Comparison of ENCODE assay signal across 15 mouse cellular contexts in the genomic region with DNA sequence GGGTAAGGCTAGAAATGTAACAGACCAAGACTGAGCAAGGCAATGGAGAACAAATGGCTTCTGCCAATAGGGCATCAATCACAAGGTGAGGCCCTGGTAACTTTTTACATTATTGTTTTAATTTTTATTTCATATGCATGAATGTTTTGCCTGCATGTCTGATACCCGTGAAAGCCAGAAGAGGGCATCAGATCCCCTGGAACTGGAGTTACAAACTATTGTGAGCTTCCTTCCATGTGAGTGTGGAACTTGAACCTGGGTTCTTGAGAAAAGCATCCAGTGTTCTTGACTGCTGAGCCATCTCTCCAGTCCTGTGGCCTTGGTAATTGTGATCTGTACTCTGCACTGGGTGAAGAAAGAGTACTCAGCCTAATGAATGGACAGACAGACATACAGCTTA.
A peak's percentile ranks its signal among the peaks of the same experiment; 100 is the strongest.
DNase-seq lines count a peak whose midpoint lies in the region; ATAC-seq and TF ChIP-seq lines count a peak whose summit lies in the region.
"Had no signal": no experiment of that assay in that cellular context is flagged by ENCODE, and none has a peak within 500 bp of the region (broad histone marks: within the 10 kb centered on the region; RNA-seq: fewer than 3 reads in every experiment).

No protein-coding gene starts in this region.

- no peak overlapping the region for H3K4me3 ChIP-seq in hindbrain, embryonic 16.5 days (ENCODE audit: low read length)
- no peak overlapping the region for H3K4me3 ChIP-seq in hindbrain, embryonic 10.5 days
- no peak overlapping the region for H3K4me3 ChIP-seq in midbrain, postnatal 0 days (ENCODE audit: low read depth, low read length)
- no peak overlapping the region for H3K4me3 ChIP-seq in midbrain, embryonic 16.5 days (ENCODE audit: low read depth, low read length)
- H3K4me3 ChIP-seq in cortical plate, adult 2 months (ENCODE audit: insufficient read depth, low read length) = no peak overlapping the region
- H3K4me3 ChIP-seq: limb, embryonic 12.5 days; neural tube, embryonic 15.5 days had no signal

- no peak for TF ChIP-seq POLR2A in cortical plate, adult 2 months (IDR thresholded peaks at IDR 0.05; ENCODE audit: extremely low read depth, insufficient read depth, low read length)

- no peak overlapping the region for H3K27ac ChIP-seq in hindbrain, embryonic 16.5 days (ENCODE audit: low read depth, low read length)
- H3K27ac ChIP-seq in hindbrain, embryonic 10.5 days = no peak overlapping the region
- H3K27ac ChIP-seq in midbrain, postnatal 0 days (ENCODE audit: low read depth, low read length) = no peak overlapping the region
- H3K27ac ChIP-seq in midbrain, embryonic 16.5 days (ENCODE audit: low read length) = no peak overlapping the region
- no peak overlapping the region for H3K27ac ChIP-seq in cortical plate, adult 2 months (ENCODE audit: insufficient read depth, low read length)
- H3K27ac ChIP-seq: limb, embryonic 12.5 days; neural tube, embryonic 15.5 days had no signal

- H3K9ac ChIP-seq in hindbrain, embryonic 16.5 days (ENCODE audit: low read depth, low read length) = no peak overlapping the region
- H3K9ac ChIP-seq in midbrain, postnatal 0 days (replicated peaks; ENCODE audit: low read length, poor library complexity, severe bottlenecking) = no peak overlapping the region
- no peak overlapping the region for H3K9ac ChIP-seq in midbrain, embryonic 16.5 days (ENCODE audit: low read depth, low read length)
- H3K9ac ChIP-seq: limb, embryonic 12.5 days; neural tube, embryonic 15.5 days had no signal

- TF ChIP-seq CTCF in midbrain, postnatal 0 days (IDR thresholded peaks at IDR 0.05) = peak; percentile 73
- TF ChIP-seq CTCF in cortical plate, adult 2 months (IDR thresholded peaks at IDR 0.05; ENCODE audit: extremely low read depth, insufficient read depth, low read length) = peak; percentile 48; the same call in 1 of the 2 replicates

- H3K4me1 ChIP-seq in hindbrain, embryonic 16.5 days (ENCODE audit: control insufficient read depth, insufficient read depth, low read depth, low read length) = peaks cover 2% of the 10 kb centered on the region; the same call in 1 of the 2 replicates
- no peaks in the 10 kb centered on the region for H3K4me1 ChIP-seq in hindbrain, embryonic 10.5 days (replicated peaks)
- H3K4me1 ChIP-seq in midbrain, postnatal 0 days (ENCODE audit: insufficient read depth, low read length) = peaks cover 4% of the 10 kb centered on the region; the same call in 1 of the 2 replicates
- H3K4me1 ChIP-seq in midbrain, embryonic 16.5 days (ENCODE audit: control insufficient read depth, insufficient read depth, low read length) = peaks cover 20% of the 10 kb centered on the region
- H3K4me1 ChIP-seq in cortical plate, adult 2 months (ENCODE audit: control insufficient read depth, insufficient read depth, low read length) = peaks cover 6% of the 10 kb centered on the region
- H3K4me1 ChIP-seq: limb, embryonic 12.5 days had no signal

- DNase-seq in cerebellum, adult 9-10 months = peak; percentile 56
- DNase-seq in cerebellum, postnatal 4 days (ENCODE audit: low spot score in 2 of 2) = no peak
- DNase-seq in hindbrain, embryonic 10.5 days (ENCODE audit: low spot score) = no peak
- DNase-seq in midbrain, postnatal 0 days (ENCODE audit: low spot score) = peak; percentile 31
- DNase-seq in lung, postnatal 4 days = no peak
- DNase-seq: heart, postnatal 14 days; kidney, postnatal 14 days; thymus, adult 2 months had no signal

- H3K27me3 ChIP-seq in hindbrain, embryonic 16.5 days (replicated peaks; ENCODE audit: control insufficient read depth, insufficient read depth, low read length) = no peaks in the 10 kb centered on the region
- H3K27me3 ChIP-seq in hindbrain, embryonic 10.5 days (ENCODE audit: insufficient read depth, poor library complexity, severe bottlenecking) = no peaks in the 10 kb centered on the region
- no peaks in the 10 kb centered on the region for H3K27me3 ChIP-seq in midbrain, postnatal 0 days (ENCODE audit: insufficient read depth, low read length)
- no peaks in the 10 kb centered on the region for H3K27me3 ChIP-seq in midbrain, embryonic 16.5 days (ENCODE audit: control insufficient read depth, insufficient read depth, low read depth, low read length)
- H3K27me3 ChIP-seq: limb, embryonic 12.5 days; neural tube, embryonic 15.5 days had no signal

- no peaks in the 10 kb centered on the region for H3K36me3 ChIP-seq in hindbrain, embryonic 16.5 days (ENCODE audit: control insufficient read depth, insufficient read depth, low read length)
- H3K36me3 ChIP-seq in hindbrain, embryonic 10.5 days = no peaks in the 10 kb centered on the region
- no peaks in the 10 kb centered on the region for H3K36me3 ChIP-seq in midbrain, postnatal 0 days (ENCODE audit: insufficient read depth, low read length)
- H3K36me3 ChIP-seq in midbrain, embryonic 16.5 days (ENCODE audit: control insufficient read depth, insufficient read depth, low read length) = no peaks in the 10 kb centered on the region
- H3K36me3 ChIP-seq: G1E; limb, embryonic 12.5 days; neural tube, embryonic 15.5 days had no signal

- no peak overlapping the region for H3K4me2 ChIP-seq in hindbrain, embryonic 16.5 days (ENCODE audit: low read length)
- H3K4me2 ChIP-seq in midbrain, postnatal 0 days (ENCODE audit: low read depth, low read length, poor library complexity, severe bottlenecking) = no peak overlapping the region
- no peak overlapping the region for H3K4me2 ChIP-seq in midbrain, embryonic 16.5 days (ENCODE audit: low read length)
- H3K4me2 ChIP-seq: limb, embryonic 12.5 days; neural tube, embryonic 15.5 days had no signal

- H3K9me3 ChIP-seq in hindbrain, embryonic 16.5 days (ENCODE audit: control insufficient read depth, low read length) = no peaks in the 10 kb centered on the region
- no peaks in the 10 kb centered on the region for H3K9me3 ChIP-seq in hindbrain, embryonic 10.5 days
- no peaks in the 10 kb centered on the region for H3K9me3 ChIP-seq in midbrain, postnatal 0 days (ENCODE audit: low read length)
- no peaks in the 10 kb centered on the region for H3K9me3 ChIP-seq in midbrain, embryonic 16.5 days (replicated peaks; ENCODE audit: control insufficient read depth, low read length, poor library complexity, severe bottlenecking)
- H3K9me3 ChIP-seq: limb, embryonic 12.5 days; neural tube, embryonic 15.5 days had no signal

- ATAC-seq in hindbrain, embryonic 16.5 days = 0 out of 2 replicates have a peak, but pooled peaks have one; percentile 32
- no peak for ATAC-seq in midbrain, postnatal 0 days (ENCODE audit: low FRiP score)
- no peak for ATAC-seq in midbrain, embryonic 16.5 days
- ATAC-seq: intestine, embryonic 16.5 days had no signal

- 48% methylated on average over 1 of the region's 1 CpGs for WGBS in hindbrain, embryonic 16.5 days
- 40% methylated on average over 1 of the region's 1 CpGs for WGBS in hindbrain, embryonic 10.5 days
- 33% methylated on average over 1 of the region's 1 CpGs for WGBS in midbrain, postnatal 0 days
- 55% methylated on average over 1 of the region's 1 CpGs for WGBS in midbrain, embryonic 16.5 days

Comparison
In these comparisons a context has a peak if more than half of its experiments do, and no peak if none do; other contexts are left out.
1. DNase-seq: peak in cerebellum, adult 9-10 months (single experiment) and midbrain, postnatal 0 days (single experiment); none in cerebellum, postnatal 4 days (0 of 2), hindbrain, embryonic 10.5 days (single experiment) and lung, postnatal 4 days (0 of 2).